Mouse (Mus musculus) midbrain, postnatal 0 days (tissue): ENCODE measurements around the gene Cox7b. TPM values are rescaled to one million over a fixed set of nuclear protein-coding genes. Genes with fewer than 3 reads are reported as not detected.

Experiments used
- ATAC-seq: fragments of 200-750 bp; cut with Nextera tagmentation; 2 replicates; pipeline ENCODE4 v1.8.0; 2017; ENCODE audit warnings: moderate number of reproducible peaks, mild to moderate bottlenecking, moderate TSS enrichment, moderate library complexity; ENCODE audit not compliant: low FRiP score
- DNase-seq: peaks from one replicate; pipeline ENCODE4 v3.0.0-alpha.2; 2015; ENCODE audit warnings: low spot score
- H3K27ac ChIP-seq: fragments of 300-500 bp; sonication (generic); 2 replicates; pipeline ENCODE4 v1.5.1; 2014; ENCODE audit warnings: low read depth, mild to moderate bottlenecking, low read length, mixed read lengths
- H3K27me3 ChIP-seq: fragments of 300-500 bp; sonication (generic); 2 replicates; pipeline ENCODE4 v1.6.1; 2014; ENCODE audit warnings: low read length, control low read depth, mixed read lengths; ENCODE audit not compliant: insufficient read depth
- H3K36me3 ChIP-seq: fragments of 300-500 bp; sonication (generic); 2 replicates; pipeline ENCODE4 v1.6.1; 2014; ENCODE audit warnings: low read length, control low read depth, mixed read lengths; ENCODE audit not compliant: insufficient read depth
- H3K4me1 ChIP-seq: fragments of 300-500 bp; sonication (generic); 2 replicates; pipeline ENCODE4 v1.6.1; 2014; ENCODE audit warnings: mild to moderate bottlenecking, control low read depth, antibody characterized with exemption, low read length, mixed read lengths; ENCODE audit not compliant: insufficient read depth
- H3K4me2 ChIP-seq: fragments of 300-500 bp; sonication (generic); 2 replicates; pipeline ENCODE4 v1.6.1; 2014; ENCODE audit warnings: low read depth, mild to moderate bottlenecking, low read length, mixed read lengths; ENCODE audit not compliant: poor library complexity, severe bottlenecking
- H3K4me3 ChIP-seq: fragments of 300-500 bp; sonication (generic); 2 replicates; pipeline ENCODE4 v1.5.1; 2014; ENCODE audit warnings: low read depth, mild to moderate bottlenecking, low read length, moderate library complexity
- H3K9ac ChIP-seq: fragments of 300-500 bp; sonication (generic); replicated peaks from 2 replicates; pipeline ENCODE4 v1.6.1; 2014; ENCODE audit warnings: mild to moderate bottlenecking, low read length, moderate library complexity, mixed read lengths; ENCODE audit not compliant: poor library complexity, severe bottlenecking
- H3K9me3 ChIP-seq: fragments of 300-500 bp; sonication (generic); 2 replicates; pipeline ENCODE4 v1.6.1; 2016; ENCODE audit warnings: low read length, control low read depth
- CTCF ChIP-seq: IDR thresholded peaks from 2 replicates; pipeline ENCODE4 v1.5.1; 2016; ENCODE audit warnings: antibody characterized with exemption, mild to moderate bottlenecking
- WGBS: fragments of 180-500 bp; shearing (Covaris S2); extraction: QIAGEN DNeasy Blood & Tissue Kit; methylation state at CpG from one replicate; pipeline ENCODE4 v1.1.7; 2014; 5-methylcytosine and 5-hydroxymethylcytosine counted together
- polyA plus RNA-seq: library from polyadenylated mRNA; unstranded; fragments of >200 nt; fragmentation: Nextera tagmentation; extraction: Ambion mirVana; gene quantifications from 2 replicates; pipeline ENCODE4 v1.2.1, GENCODE M21; 2015
- total RNA-seq: library from RNA; depleted of rRNA; stranded (reverse); fragments of >200 nt; gene quantifications from 2 replicates; pipeline ENCODE4 v1.2.3, GENCODE M21; 2014; rRNA removed

The Cox7b gene
- total and polyA plus RNA-seq, 2 experiments from 2014 or later, result 205 to 481 TPM

- Histone ChIP-seq H3K9ac (no peak overlapping the region), H3K9me3 (no peaks in the 10 kb centered on the region), H3K4me1 (no peaks in the 10 kb centered on the region), H3K27me3 (no peaks in the 10 kb centered on the region), H3K36me3 (no peaks in the 10 kb centered on the region), H3K4me3 (no peak overlapping the region), H3K27ac (no peak overlapping the region), H3K4me2 (no peak overlapping the region)
- DNase-seq (no peak), ATAC-seq (no peak)
- TF ChIP-seq CTCF, result no peak
- WGBS, result 80% methylated on average over 9 of the region's 9 CpGs
Observed at GRCm38 (mm10) chrX:106045928-106046327, 30.4 kb downstream of the Cox7b start.

DNA sequence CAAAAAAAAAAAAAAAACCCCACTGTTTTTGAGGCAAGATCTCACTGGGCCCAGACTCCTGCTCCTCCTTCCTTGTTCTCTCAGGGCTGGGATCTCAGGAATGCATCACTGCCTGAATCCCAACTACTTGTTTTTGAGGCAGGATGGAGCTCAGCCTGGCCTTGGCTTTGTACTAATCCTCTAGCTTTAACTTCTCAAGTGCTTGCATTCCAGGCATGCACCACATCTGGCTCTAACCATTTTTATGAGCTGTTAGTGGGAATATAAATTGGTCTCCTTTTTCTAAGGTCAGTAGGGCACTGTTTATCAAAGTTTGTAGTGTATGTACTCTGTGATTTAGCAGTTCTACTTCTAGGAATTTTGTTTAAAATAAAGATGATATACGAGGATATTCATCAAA, 32.7 kb downstream of the Cox7b start:
- no peak overlapping the region for H3K27ac ChIP-seq

More for the DNA sequence above, 32.7 kb downstream of the Cox7b start:
- Histone ChIP-seq H3K9ac (no peak overlapping the region), H3K4me1 (no peaks in the 10 kb centered on the region), H3K4me3 (no peak overlapping the region), H3K9me3 (no peaks in the 10 kb centered on the region), H3K4me2 (no peak overlapping the region), H3K36me3 (no peaks in the 10 kb centered on the region), H3K27me3 (no peaks in the 10 kb centered on the region)
- DNase-seq (no peak), ATAC-seq (no peak)
- WGBS, result 83% methylated on average over 1 of the region's 1 CpGs
- TF ChIP-seq CTCF, result no peak

Other genes with a start within 250 kb of the Cox7b start
- gene Atrx, start 86.3 kb upstream of the Cox7b start, total RNA-seq, result 295 and 343 TPM in 2 replicates
- 203 and 238 TPM in 2 replicates for gene Atrx, start 86.3 kb upstream of the Cox7b start, polyA plus RNA-seq
- gene Magt1, start 3.8 kb upstream of the Cox7b start, total RNA-seq, result 16.5 and 23.6 TPM in 2 replicates
- gene Magt1, start 3.8 kb upstream of the Cox7b start, polyA plus RNA-seq, result 14.5 and 14.8 TPM in 2 replicates
- 10.0 and 12.2 TPM in 2 replicates for gene Atp7a, start 11.6 kb downstream of the Cox7b start, total RNA-seq
- 6.8 and 7.0 TPM in 2 replicates for gene Atp7a, start 11.6 kb downstream of the Cox7b start, polyA plus RNA-seq
- 0.71 and 1.0 TPM in 2 replicates for gene Tlr13, start 127.5 kb downstream of the Cox7b start, total RNA-seq
- gene Tlr13, start 127.5 kb downstream of the Cox7b start, polyA plus RNA-seq, result 0.33 and 0.35 TPM in 2 replicates
- 201 and 259 TPM in 2 replicates for gene Pgk1, start 171.4 kb downstream of the Cox7b start, total RNA-seq
- 253 and 272 TPM in 2 replicates for gene Pgk1, start 171.4 kb downstream of the Cox7b start, polyA plus RNA-seq
- gene Taf9b, start 205.5 kb downstream of the Cox7b start, total RNA-seq, result 17.5 and 23.2 TPM in 2 replicates
- 23.1 and 24.5 TPM in 2 replicates for gene Taf9b, start 205.5 kb downstream of the Cox7b start, polyA plus RNA-seq
- gene Fnd3c2, start 239.7 kb downstream of the Cox7b start, total RNA-seq, result not detected in 2 replicates
- gene Fnd3c2, start 239.7 kb downstream of the Cox7b start, polyA plus RNA-seq, result not detected in 2 replicates